Mouse (Mus musculus) lung, postnatal 0 days (tissue): ENCODE data around the gene Rnase11.

Experiments
- CTCF ChIP-seq: IDR thresholded peaks from 2 replicates; pipeline ENCODE4 v1.5.1; 2016; ENCODE audit warnings: antibody characterized with exemption, mild to moderate bottlenecking
- EP300 ChIP-seq: IDR thresholded peaks from 2 replicates; pipeline ENCODE4 v1.6.1; 2016; ENCODE audit warnings: antibody characterized with exemption, mild to moderate bottlenecking, control low read depth

- TF ChIP-seq EP300 (no peak), CTCF (no peak)
Measured at GRCm38 (mm10) chr14:51007152-51007801, 42.7 kb downstream of the Rnase11 start, which contains the start of gene Rnase10.
